Mouse (Mus musculus): ENCODE results near the gene Efs.

Gene Efs

GRCm38 (mm10) chr14:54874165-54874564 is 51.8 kb downstream of the Efs start:
- no peak for DNase-seq (ENCODE audit: low read depth, low spot score)

- DNase-seq (ENCODE audit: low read depth, low spot score): no peak
Measured at GRCm38 (mm10) chr14:54870861-54871260, 55.1 kb downstream of the Efs start, which contains the start of gene Homez. Gene Homez, minus strand, starts transcription at chr14:54870961.

DNA sequence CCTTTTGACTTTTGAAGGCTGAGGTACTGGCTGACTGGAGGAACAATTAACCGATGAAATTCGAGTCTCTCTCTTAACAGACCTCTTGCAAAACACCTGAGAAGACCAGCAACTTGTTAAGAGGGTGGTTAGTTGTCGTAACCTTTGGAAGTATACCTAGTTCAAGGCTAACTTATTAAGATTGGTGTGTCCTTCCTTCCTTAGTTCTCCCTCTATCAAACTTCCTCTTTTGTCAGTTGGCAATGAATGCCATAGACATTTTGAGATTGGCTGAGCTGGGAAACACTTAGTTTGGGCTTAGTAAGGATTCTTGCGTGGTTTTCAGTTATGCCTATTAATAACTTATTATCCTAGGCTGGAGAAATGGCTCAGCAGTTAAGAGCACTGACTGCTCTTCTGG is 57.9 kb downstream of the Efs start:
- no peak for DNase-seq (ENCODE audit: low read depth, low spot score)

DNA sequence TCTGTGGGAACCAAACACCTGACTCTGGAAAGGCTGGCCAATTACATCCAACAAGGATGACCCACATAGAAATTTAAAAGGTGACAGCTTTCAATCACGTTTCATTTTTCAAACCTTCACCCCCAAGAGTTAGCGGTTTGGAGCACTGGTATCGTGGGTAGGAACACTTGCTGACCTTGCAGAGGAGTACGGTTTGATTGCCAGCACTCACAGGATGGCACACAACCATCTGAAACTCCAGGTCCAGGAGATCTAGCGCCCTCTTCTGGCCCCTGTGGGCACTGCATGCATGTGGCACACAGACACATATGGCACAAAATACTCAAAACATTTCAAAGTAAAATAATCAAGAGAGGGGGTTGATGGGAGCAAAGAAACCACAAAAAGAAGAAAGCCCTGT is 59.0 kb downstream of the Efs start:
- DNase-seq (ENCODE audit: low read depth, low spot score): peak; percentile 78

All from R1 (cell line).